Mouse (Mus musculus): ENCODE measurements around the gene Miga2.

The Miga2 gene

DNA sequence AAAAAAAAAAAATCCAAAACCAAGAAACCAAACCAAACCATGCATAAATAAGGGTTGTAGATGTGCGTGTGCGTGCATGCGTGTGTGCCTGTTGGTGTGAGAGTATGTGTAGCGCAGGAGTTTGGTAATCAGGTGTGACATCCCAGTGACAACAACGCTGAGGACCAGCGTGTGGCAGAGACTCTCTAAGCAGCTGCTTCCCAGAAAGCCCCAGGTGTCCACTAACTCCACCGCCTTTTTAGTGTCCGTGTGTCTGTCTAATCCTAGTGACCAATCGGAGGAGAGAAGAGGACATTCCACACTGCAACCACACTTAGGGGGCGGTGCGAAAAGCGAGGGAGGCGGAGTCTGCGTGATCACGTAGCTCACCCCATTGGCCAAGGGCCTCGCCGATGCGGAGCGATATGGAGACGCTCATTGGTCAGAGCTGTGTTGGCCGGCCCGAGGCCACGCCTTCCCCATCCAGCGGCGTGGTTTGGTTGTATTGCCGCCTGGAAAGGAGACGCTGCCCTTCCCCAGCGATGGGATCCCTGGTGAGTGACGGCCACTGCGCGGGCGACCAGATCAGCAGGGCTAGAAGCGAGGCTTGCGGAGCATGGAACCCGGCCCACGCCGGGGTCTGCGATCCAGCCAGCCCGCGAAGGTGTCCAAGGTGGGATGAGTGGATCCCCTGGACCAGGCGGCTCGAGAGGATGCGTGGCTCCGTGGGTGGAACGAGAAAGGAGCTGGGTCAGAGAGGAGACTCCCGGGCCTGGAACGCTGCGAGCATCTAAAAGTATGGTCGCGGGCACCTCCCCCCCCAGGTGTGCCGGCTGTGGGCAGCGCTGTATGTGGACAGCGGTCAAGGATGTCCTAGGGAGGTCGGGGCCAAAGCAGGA lies at the start of gene Miga2:
TSS of gene Miga2 (plus strand) at position 461 of the 878 bp plus-strand sequence.
- in situ Hi-C loops (cut with MboI, MseI) = no loop called here

DNA sequence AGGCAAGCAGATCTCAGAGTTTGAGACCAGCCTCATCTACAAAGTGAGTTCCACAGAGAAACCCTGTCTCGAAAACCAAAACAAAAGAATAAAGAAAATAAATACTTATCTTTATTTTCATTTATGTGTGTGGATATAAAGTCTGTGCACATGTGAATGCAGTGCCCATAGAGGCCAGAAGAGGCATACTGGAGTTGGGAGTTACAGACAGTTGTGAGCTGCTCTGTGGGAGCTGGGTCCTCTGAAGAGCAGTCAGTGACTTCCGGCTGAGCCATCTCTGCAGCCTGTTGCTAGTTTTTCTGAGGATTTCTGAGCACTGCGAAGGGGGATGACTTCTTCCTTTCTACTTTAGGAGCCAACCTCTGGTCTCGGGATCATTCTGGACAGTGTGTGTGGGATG lies 47.9 kb upstream of the Miga2 start:
- in situ Hi-C loops (cut with MboI, MseI) = no loop called here

DNA sequence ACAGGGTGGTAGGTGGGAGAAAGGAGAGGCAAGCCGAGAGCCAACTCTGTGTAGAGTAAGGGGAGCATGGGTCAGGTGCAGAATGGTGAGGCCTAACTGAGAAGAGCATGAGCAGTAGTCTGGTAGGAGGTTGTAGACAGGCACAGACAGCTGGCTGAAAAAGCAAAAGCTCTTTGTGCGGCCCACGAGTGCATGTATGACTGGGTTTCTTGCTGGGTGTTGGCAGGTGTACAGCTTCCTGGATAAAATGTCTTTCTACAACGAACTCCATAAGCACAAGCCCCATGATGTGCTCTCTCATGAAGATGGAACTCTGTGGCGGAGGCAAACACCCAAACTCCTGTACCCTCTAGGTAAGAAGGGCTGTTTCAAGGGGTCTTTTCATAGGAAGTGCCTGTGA lies 47.1 kb upstream of the Miga2 start:
- in situ Hi-C loops (cut with MboI, MseI) = no loop called here

DNA sequence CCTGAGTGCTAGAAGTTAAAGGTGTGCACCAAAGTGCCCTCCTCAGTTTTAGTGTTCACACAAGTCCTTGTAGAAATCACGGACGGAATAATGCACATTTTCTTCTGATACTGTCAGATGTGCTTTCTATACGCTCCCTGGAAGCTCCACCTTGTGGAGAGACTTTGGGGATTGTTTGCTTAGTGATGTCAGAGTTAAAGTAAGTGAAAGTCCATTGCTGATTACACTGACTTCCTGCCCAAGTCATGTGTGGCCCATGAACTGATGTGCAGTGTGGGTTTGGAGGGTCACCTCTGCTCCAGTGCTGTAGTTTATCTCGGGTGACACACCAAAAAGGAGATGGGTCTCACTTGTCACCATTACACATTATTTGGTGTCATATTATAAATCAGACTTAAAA lies 44.8 kb upstream of the Miga2 start:
- in situ Hi-C loops (cut with MboI, MseI) = no loop called here

DNA sequence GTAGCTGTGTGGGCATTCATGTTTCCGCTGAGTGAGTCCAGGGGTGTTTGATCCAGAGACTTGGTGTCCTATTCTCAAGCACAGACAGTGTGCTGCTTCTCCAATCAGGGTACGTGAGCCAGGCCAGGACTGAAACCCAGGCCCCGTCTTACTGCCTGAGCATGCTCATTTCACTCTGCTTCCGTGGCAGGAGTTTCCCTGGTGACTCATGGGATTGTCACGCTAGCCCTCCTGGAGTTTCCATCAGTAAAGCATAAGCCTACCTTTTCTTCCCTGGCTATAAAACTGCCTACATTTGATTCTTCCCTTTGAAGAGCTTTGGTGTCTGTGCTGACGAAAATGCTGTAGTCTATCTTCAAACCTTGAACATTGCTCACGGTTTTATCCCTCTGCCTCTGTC lies 40.9 kb upstream of the Miga2 start:
- in situ Hi-C loops (cut with MboI, MseI) = loop anchor here (10.0 kb wide), 3 partner anchors 1158 to 1882 kb away; no protein-coding TSS in a partner anchor

DNA sequence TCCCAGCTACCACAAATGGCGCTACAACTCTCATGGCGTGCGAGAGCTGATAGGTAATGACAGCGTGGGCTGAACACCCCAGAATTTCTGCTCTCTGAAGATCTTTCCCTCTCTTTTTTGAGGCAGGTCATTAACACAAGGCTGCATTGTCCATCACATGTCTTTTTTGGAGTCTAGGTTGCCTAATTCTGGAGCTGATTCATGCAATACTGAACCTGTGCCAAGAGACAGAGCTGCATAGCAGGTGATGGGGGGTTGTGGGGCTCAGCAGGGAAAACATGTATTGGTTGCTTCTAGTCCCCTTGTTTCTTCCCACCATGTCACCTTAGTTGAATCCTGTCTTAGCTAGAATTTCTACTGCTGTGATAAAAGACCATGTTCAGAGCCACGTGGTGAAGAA lies 38.7 kb upstream of the Miga2 start:
- in situ Hi-C loops (cut with MboI, MseI) = loop anchor here (10.0 kb wide), 3 partner anchors 1160 to 1880 kb away; no protein-coding TSS in a partner anchor

DNA sequence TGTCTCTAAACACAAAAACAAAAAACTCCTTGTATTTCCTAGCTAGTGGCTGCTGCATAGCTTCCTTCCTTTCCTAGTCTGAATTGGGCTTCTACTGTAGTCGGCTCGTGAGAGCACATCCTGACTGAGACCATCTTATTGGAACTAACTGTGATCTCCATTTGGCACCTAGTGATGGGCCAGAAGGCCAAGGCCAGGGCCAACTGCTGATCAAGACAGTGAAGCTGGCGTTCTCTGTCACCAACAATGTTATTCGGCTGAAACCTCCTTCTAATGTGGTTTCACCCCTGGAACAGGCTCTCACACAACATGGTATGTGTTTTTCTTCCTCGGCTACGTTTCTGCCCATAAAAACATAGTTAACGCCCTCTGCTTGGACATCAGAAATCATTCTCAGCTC lies 36.8 kb upstream of the Miga2 start:
- in situ Hi-C loops (cut with MboI, MseI) = loop anchor here (10.0 kb wide), 3 partner anchors 1162 to 1878 kb away; no protein-coding TSS in a partner anchor

DNA sequence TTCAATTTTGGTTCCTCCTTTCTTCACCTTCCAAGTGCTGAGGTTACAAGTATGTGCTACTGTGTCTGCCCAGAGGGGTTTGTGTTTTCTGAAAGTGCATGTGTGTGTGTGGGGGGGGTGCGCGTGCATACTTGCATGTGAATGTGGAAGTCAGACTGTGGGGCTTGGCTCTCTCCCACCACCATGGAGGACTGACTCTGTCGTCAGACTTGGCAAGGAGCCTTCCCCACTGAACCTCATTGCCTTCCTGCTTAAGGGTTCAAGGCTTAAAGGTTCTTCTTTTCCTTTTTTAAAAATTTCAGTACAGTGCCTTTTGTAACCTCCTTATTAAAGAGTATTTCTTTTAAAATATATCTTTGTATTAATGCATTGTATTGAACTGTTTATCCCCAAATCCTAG lies 35.2 kb upstream of the Miga2 start:
- in situ Hi-C loops (cut with MboI, MseI) = loop anchor here (10.0 kb wide), 3 partner anchors 1164 to 1876 kb away; no protein-coding TSS in a partner anchor

DNA sequence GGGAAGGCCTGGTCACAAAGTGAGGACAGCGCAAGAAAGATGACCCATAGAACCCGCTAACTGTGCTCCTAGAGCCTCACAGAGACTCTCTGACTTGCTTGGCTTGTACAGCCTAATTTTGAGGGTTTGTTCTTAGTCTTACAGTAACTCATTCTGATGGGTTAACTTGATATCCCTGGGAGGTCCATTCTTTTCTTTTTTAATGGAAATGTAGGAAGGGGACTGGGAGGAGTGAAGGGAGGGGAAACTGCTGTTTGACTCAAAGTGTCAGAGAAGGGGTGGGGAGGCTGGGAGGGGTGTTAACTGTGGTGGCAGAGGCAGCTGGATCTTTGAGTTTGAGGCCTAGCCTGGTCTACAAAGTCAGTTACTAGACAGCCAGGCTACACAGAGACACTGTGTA lies 28.7 kb upstream of the Miga2 start:
- in situ Hi-C loops (cut with MboI, MseI) = no loop called here

DNA sequence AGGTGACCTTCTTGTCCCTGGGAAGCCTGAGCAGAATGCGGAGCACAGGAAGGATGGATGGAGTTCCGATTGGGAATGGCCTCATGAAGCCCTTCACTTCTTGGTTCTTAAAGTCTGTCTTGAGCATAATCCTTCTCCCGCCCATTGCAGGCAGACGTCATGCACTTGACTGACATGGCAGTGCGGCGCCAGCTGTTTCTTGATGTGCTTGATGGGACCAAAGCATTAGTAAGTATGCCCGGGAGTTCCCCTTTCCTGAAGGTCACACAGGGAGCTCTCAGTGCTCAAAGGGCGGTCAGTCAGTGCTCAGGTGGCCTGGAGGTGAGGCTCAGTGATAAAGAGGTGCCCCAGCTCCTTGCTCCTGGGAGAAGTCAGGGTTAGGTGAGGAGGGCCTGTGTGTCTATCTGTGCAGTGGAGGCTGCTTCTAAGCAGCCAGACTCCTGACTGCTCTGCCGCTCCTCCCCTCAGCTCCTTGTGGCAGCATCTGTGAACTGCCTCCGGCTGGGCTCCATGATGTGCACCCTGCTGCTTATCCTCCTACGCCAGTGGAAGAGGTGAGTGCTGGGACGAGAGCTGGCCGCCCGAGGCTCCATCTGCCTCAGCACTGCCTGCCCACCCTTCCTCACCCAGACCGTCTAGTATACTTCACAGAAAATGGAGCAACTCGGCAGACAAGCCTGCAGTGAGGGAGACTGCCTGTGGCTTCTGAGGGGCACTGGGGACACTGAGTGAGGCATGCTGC lies 27.7 kb upstream of the Miga2 start:
- in situ Hi-C loops (cut with MboI, MseI) = no loop called here

DNA sequence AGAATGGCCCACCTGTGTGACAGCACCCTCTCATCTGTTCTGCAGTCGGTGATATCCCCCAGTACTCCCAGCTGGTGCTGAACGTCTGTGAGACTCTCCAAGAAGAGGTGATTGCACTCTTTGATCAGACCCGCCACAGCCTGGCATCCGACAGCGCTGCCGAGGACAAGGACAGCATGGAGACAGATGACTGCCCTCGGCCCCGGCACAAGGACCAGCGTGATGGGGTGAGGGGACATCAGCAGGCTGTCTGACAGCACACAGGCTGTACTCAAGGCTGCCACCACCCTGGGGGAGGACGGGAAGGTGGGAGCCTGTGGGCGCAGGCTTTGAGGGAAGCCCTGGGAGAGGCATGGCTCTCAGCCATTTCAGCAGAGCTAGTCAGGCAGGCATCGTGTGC lies 26.9 kb upstream of the Miga2 start:
- in situ Hi-C loops (cut with MboI, MseI) = no loop called here

DNA sequence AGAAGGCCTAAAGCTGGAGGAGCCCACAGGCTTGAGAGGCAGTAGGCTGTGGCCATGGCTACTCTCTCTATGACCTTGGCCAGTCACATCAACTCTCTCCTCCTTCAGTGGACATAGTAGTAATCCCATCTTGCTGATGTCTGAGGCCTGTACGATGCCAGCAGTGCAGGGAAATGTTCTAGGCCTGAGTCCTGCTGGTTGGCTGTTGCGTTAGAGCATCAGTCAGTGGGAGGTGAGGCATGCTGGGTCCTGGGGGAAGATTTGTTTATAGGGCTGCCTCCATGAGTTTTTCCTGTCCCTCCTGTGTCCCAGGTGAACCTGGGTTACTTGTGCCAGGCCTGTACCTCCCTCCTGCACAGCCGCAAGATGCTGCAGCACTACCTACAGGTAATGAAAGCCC lies 22.0 kb upstream of the Miga2 start:
- in situ Hi-C loops (cut with MboI, MseI) = no loop called here

DNA sequence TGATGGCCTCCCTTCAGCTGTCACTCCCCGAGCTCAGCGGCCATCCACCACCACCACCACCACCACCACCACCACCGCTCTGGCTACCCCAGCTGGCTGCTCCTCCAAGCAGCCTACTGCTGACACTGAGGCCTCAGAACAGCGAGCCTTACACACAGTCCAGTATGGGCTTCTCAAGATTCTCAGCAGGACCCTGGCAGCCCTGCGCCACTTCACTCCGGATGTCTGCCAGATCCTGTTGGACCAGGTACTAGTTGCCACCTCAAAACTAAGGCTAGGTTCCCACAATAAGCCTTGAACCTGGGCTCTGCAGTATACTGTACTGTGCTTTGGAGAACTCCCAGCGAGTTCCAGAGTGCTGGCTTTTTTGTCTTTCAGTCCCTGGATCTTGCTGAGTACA lies 21.5 kb upstream of the Miga2 start:
- in situ Hi-C loops (cut with MboI, MseI) = no loop called here

DNA sequence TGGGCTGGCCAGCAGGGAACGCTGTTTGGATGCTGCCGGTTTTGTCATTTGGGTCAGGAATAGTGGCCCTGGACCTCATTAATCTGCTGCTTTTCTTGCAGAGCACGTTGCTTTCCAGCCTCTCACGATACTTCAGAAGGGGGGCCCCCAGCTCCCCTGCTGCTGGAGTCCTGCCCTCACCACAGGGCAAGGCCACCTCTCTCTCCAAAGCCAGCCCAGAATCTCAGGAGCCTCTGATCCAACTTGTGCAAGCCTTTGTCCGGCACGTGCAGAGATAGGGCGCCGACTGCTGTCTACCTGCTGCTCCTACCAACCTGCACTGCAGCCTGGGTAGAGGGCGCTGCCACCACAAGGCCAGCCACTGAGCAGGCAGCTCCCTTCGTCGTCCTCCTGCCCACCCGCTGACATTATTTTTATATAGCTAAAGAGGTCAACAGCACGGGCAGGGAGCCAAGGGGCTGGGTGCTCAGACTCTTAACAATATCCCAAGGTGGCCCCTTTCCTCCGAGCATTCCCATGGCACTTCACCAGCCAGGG lies 20.4 kb upstream of the Miga2 start:
- in situ Hi-C loops (cut with MboI, MseI) = no loop called here

DNA sequence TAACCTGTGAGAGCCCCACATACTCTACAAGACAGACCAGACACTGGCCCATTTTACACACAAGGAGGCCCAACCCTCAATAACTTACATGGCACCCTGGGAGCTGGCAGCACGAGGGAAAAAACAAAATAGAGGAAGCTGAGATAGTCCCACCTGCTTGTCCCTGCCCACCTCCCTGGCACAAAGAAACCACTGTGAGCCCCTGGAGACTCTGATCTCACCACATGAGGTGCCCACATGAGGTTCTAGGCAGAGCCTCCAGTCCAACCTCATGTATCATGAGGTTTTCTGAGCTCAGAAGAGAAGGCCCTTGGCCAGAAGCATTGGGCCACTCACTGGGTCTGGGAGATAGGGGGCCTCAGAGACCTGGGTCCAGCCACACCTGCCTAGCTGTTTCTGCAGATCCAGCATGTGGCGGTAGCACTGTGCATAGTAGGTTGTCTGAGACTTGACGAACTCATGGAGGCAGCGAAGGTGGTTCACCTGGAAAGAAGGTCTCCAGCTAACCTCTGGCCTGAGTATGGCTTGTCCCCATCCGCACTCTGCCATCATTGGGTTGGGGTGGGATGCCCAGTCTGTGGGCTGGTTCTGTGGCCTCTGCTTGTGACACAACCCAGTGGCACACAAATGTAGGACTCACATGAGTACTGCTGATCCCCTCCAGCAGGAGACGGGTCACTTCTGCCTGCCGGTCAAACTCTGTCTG lies 17.9 kb upstream of the Miga2 start:
- in situ Hi-C loops (cut with MboI, MseI) = no loop called here

DNA sequence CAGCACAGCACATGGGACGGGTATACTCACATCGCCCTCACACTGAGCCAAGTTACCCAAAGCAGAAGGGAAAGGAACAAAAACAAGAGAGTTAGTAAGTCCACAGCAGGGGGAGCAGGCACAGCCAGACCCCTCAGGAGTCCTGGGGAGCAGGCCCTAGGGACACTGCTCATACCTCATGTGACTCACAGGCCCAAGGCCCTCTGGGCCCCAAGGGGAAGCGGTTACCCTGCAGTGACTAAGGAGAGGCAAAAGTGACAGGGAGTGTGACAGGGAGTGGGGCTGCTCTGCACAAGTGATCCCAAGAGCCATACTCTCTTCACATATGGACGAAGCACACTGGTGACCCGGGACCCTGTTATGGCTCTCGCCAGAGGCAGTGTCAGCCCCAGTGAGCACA lies 14.8 kb upstream of the Miga2 start:
- in situ Hi-C loops (cut with MboI, MseI) = no loop called here

DNA sequence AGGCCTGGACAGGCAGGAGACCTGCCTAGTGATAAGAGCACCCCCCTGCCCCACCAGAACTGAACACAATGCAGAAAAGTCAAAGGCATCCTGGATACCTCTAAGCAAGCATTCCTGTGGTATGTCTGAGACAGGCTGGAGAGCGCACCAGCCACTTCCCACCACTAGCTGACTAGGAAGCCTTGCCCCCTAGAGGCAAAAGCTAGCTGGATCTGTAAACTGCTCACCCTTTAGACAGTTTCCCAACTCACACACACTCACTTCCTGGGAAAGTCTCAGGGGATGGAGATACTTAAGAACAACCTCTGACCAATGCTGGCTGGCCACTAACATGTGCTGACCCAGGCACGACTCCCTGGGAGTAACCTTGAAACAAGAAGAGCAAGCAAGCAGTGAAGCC lies 12.9 kb upstream of the Miga2 start:
- in situ Hi-C loops (cut with MboI, MseI) = no loop called here

DNA sequence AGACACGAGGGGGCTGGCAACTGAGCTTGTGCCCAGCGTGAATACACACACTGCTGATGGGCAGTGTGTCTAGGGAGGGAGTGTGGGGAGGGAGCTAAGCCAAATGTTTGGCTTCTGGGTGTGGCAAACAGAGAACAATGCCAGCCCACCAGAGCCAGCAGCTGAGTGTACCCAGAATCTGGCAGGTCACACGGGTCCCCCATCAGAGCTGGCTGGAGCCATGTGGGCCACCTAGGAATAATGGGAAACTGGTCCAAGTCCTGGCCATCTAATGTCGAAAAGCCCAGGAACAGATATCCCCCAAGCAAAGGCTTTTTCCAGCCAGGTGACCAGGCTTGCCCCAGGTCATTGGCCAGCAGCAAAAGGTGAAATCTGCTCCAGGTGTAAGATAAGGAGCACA lies 8.2 kb upstream of the Miga2 start:
- in situ Hi-C loops (cut with MboI, MseI) = no loop called here

DNA sequence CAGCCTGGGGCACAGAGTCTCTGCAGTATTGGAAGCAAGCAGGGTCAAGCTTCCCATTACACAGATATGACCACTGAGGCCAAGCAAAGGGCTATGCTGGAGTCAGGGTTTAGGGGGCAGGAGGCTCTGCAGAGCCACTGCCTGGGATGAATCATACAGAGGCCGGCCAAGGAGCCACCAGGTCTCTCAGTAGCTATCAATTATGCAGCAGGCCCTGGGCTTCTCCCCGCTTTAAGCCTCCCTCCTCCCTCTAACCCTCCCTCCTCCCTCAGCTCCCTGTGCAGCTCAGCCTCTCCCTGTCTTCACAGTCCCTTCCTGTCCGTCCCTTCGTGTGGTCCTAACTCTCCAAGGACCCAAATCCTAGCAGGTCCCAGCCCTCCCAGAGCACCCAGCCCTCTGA lies 7.8 kb upstream of the Miga2 start:
- in situ Hi-C loops (cut with MboI, MseI) = no loop called here

DNA sequence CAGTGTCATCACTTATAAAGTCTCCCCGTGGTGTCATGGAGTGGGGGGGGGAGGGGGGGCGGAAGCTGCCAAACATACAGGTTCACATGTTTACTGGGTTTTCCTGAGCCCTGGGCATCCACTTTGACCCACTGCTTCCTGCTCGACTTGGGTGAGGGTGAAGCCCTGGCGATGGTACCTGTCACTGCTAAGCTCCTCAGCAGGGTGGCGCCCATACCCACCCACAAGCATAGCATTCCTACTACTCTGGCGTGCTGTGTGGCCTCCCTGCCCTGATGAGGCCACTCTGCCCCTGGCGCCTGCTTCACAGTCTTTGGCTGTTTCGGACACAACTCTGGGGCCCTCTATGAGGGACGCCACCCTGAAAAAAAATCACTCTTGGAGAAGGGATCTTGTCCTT lies 7.1 kb upstream of the Miga2 start:
- in situ Hi-C loops (cut with MboI, MseI) = no loop called here

DNA sequence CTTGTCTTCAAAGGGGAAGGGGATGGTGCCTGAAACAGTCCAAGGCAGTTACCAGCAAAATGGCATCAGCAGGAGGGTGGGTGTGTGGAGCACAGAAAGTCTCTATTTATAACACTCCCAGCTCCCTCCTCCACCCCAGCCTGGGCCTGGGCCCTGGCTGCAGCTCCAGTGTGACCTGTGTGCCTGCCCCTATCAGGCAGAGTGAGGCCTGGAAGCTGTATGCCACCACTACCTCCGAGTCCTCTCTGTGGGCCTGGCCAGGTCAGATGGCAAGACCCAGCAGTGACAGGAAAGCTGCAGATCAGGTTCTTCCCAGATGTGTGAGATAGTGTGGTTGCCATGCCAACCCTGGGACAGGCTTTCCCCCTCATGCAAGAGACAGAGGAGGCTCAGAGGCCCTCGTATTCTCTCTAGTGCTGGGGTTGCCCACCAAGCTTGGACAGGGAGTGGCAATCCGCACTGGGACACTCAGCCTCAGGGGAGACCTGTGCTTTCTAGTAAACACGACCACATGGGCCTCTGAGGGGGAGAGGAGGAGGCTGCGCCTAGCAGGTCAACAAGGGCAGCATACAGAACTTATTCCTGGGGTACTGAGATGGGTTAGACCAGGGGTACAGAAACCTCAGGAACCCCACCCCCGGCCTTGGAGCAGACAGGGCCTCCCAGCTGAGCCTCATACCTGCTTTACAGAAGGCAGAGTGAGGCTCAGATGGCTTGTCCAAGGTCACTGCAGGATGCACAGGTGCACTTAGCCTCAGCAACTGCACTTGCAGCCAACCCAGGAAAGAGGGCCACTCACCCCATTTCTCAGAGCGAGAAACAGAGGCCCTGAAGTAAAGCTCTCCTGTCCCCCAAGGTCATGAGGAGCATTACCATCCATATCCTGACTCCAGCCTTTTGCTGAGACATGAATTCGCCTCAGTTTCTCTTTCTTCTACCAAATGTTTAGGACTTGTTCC lies 6.2 kb upstream of the Miga2 start:
- in situ Hi-C loops (cut with MboI, MseI) = no loop called here
